Mouse (Mus musculus) kidney, embryonic 15.5 days (tissue): Measurements from ENCODE around the gene Dagla. TPM values are rescaled to one million over a fixed set of nuclear protein-coding genes. Genes with fewer than 3 reads are reported as not detected.

Experiments
- ATAC-seq: fragments of 200-750 bp; cut with Nextera tagmentation; replicated peaks from 2 replicates; pipeline ENCODE4 v1.8.0; 2017; ENCODE audit warnings: moderate TSS enrichment; ENCODE audit not compliant: low FRiP score
- H3K27ac ChIP-seq: fragments of 300-500 bp; sonication (generic); 2 replicates; pipeline ENCODE4 v1.5.1; 2015; ENCODE audit warnings: mild to moderate bottlenecking, inconsistent platforms
- H3K27me3 ChIP-seq: fragments of 300-500 bp; sonication (generic); 2 replicates; pipeline ENCODE4 v1.6.1; 2015; ENCODE audit warnings: inconsistent platforms
- H3K36me3 ChIP-seq: fragments of 300-500 bp; sonication (generic); 2 replicates; pipeline ENCODE4 v1.6.1; 2015; ENCODE audit warnings: inconsistent platforms
- H3K4me1 ChIP-seq: fragments of 300-500 bp; sonication (generic); 2 replicates; pipeline ENCODE4 v1.6.1; 2015; ENCODE audit warnings: inconsistent platforms
- H3K4me2 ChIP-seq: fragments of 300-500 bp; sonication (generic); 2 replicates; pipeline ENCODE4 v1.6.1; 2015; ENCODE audit warnings: moderate library complexity, mild to moderate bottlenecking, inconsistent platforms
- H3K4me3 ChIP-seq: fragments of 300-500 bp; sonication (generic); replicated peaks from 2 replicates; pipeline ENCODE4 v1.5.1; 2015; ENCODE audit warnings: mild to moderate bottlenecking, inconsistent platforms
- H3K9ac ChIP-seq: fragments of 300-500 bp; sonication (generic); 2 replicates; pipeline ENCODE4 v1.6.1; 2015; ENCODE audit warnings: mild to moderate bottlenecking, inconsistent platforms
- H3K9me3 ChIP-seq: fragments of 300-500 bp; sonication (generic); replicated peaks from 2 replicates; pipeline ENCODE4 v1.6.1; 2016; ENCODE audit warnings: inconsistent platforms
- WGBS: fragments of 180-500 bp; shearing (Covaris S2); methylation state at CpG from one replicate; pipeline ENCODE4 v1.1.7; 2015; ENCODE audit warnings: mixed read lengths; 5-methylcytosine and 5-hydroxymethylcytosine counted together
- polyA plus RNA-seq: library from polyadenylated mRNA; unstranded; fragments of >200 nt; fragmentation: Nextera tagmentation; extraction: Ambion mirVana; gene quantifications from 2 replicates; pipeline ENCODE4 v1.2.1, GENCODE M21; 2015

Dagla gene
- polyA plus RNA-seq, 1 experiment from 2014 or later = 3.7 TPM

GRCm38 (mm10) chr19:10307351-10307750 lies 2.7 kb upstream of the Dagla start:
- Histone ChIP-seq H3K4me1 (peaks cover 38% of the 10 kb centered on the region), H3K36me3 (no peaks in the 10 kb centered on the region), H3K9ac (no peak overlapping the region), H3K27ac (no peak overlapping the region), H3K27me3 (peaks cover 9% of the 10 kb centered on the region), H3K9me3 (no peaks in the 10 kb centered on the region), H3K4me3 (no peak overlapping the region), H3K4me2 (no peak overlapping the region)
- 80% methylated on average over 5 of the region's 5 CpGs for WGBS
- ATAC-seq = no peak

DNA sequence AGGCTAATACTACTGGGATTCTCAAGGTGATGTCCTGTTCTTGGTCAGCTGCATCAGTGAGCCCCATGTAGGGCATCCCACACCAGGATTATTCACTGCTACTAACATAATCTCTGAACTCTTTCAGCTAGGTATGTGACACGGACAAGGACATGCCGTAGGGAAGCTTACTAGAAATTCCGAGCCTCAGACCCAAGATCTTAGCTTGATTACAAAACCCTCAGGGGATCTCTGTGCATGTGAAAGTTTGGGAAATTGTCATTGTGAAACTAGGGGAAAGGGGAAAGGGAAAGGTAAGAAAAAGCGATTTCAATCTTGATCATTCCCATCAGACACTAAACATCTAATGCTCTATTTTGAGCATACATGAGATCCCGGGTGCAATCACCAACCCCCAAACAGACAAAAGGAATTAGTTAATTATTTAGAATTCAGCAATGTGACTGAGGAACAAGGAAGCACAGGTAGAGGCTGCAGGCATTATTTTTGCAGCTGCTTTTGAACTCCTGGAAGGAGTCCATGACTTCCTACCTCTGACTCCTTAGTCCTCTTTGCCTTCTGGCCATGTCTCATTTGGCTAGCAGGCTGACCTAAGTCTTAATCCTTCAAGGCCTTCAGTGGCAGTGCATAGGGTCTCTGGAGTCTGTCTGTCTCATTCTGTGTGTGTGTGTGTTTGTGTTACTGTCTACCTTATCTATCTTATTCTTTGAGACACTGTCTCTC lies 2.0 kb upstream of the Dagla start:
- no peak overlapping the region for H3K27ac ChIP-seq
- no peaks in the 10 kb centered on the region for H3K9me3 ChIP-seq
- 89% methylated on average over 5 of the region's 5 CpGs for WGBS
- no peak for ATAC-seq
- peaks cover 45% of the 10 kb centered on the region for H3K4me1 ChIP-seq
- H3K4me2 ChIP-seq = no peak overlapping the region
- peaks cover 9% of the 10 kb centered on the region for H3K27me3 ChIP-seq
- H3K9ac ChIP-seq = no peak overlapping the region
- H3K4me3 ChIP-seq = no peak overlapping the region
- H3K36me3 ChIP-seq = no peaks in the 10 kb centered on the region

DNA sequence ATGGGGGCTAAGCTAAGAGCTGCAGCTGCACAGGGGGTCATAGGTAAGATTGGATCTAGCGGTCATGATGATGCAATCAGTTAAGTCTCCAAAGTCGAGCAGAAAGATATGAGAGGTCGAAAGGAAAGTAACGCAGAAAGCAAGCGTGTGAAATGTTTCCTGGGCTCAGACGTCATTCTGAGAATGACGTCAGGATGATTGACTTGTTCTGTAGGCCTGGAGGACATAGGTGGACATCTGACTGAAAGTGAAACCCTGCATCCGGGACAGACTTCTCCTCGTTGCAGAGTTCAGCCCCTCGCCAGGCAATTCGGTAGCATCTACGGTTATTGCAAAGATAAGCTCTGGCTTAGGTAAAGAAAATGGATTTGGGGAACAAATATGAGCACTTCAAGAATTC lies 963 bp upstream of the Dagla start:
- H3K27ac ChIP-seq = no peak overlapping the region
- peaks cover 56% of the 10 kb centered on the region for H3K4me1 ChIP-seq
- peaks cover 9% of the 10 kb centered on the region for H3K27me3 ChIP-seq
- H3K4me2 ChIP-seq = no peak overlapping the region
- H3K9me3 ChIP-seq = no peaks in the 10 kb centered on the region
- WGBS = 74% methylated on average over 12 of the region's 12 CpGs
- H3K9ac ChIP-seq = no peak overlapping the region
- no peak overlapping the region for H3K4me3 ChIP-seq
- no peak for ATAC-seq
- H3K36me3 ChIP-seq = no peaks in the 10 kb centered on the region

- WGBS = 7% methylated on average over 37 of the region's 37 CpGs
- H3K36me3 ChIP-seq = no peaks in the 10 kb centered on the region
- peak; percentile 40 for ATAC-seq
- no peaks in the 10 kb centered on the region for H3K9me3 ChIP-seq
- H3K4me2 ChIP-seq = peak overlapping the region; percentile 98
- H3K27me3 ChIP-seq = peaks cover 9% of the 10 kb centered on the region
- no peak overlapping the region for H3K27ac ChIP-seq
- peaks cover 57% of the 10 kb centered on the region for H3K4me1 ChIP-seq
- H3K9ac ChIP-seq = peak overlapping the region; percentile 76
- peak overlapping the region; percentile 80 for H3K4me3 ChIP-seq
These were observed 282 bp downstream of the Dagla start for GRCm38 (mm10) chr19:10304395-10304794.

DNA sequence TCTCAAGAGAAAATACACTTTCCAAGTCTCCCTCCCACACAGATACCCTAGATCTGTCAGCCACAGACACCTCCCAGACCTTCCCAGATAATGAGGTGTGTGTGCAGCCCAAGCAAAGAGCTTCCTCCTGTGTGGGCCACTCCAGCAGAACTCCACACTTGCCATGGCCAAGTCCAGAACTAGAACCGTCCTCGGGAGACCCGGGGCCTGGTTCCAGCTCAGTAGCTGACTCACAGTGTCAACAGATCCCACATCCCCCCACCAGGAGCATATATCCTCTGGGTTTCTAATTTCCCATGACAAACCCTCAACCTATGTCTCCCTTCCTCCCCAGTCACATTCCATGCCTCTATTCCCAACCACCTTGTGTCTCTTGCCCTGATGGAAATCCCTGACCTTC lies 1.8 kb downstream of the Dagla start:
- Histone ChIP-seq H3K4me1 (peaks cover 63% of the 10 kb centered on the region), H3K9ac (no peak overlapping the region), H3K9me3 (no peaks in the 10 kb centered on the region), H3K27ac (no peak overlapping the region), H3K27me3 (peaks cover 9% of the 10 kb centered on the region), H3K36me3 (no peaks in the 10 kb centered on the region), H3K4me2 (no peak overlapping the region), H3K4me3 (no peak overlapping the region)
- ATAC-seq = no peak
- 41% methylated on average over 3 of the region's 3 CpGs for whole genome bisulfite sequencing

DNA sequence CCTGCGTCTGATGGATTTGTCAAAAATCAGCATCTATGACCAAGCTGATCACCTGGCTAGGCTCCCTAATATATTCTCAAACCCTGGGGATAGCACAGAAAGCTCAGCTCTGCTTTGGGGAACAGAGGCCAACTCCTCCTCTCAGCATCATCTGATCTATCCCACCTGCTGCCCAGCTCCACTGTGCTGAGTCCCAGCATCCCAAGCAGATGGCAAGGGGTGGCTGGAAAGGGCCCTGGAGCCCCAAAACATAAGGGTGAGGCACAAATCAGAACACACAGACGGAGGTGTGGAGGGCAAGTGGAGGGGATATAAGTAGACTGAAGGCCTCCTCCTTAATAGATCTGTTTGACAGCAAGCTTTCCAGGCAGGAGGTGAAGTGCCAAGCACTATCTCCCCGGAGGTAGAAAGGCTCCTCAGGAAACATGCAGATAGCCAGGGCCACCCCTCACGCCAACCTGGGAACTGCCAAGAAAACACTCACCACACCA lies 2.8 kb downstream of the Dagla start:
- ATAC-seq = no peak
- no peak overlapping the region for H3K4me3 ChIP-seq
- H3K9ac ChIP-seq = no peak overlapping the region
- H3K4me1 ChIP-seq = peaks cover 67% of the 10 kb centered on the region
- no peaks in the 10 kb centered on the region for H3K36me3 ChIP-seq
- WGBS = 66% methylated on average over 4 of the region's 4 CpGs
- H3K27ac ChIP-seq = no peak overlapping the region
- peaks cover 9% of the 10 kb centered on the region for H3K27me3 ChIP-seq
- no peaks in the 10 kb centered on the region for H3K9me3 ChIP-seq
- H3K4me2 ChIP-seq = no peak overlapping the region

DNA sequence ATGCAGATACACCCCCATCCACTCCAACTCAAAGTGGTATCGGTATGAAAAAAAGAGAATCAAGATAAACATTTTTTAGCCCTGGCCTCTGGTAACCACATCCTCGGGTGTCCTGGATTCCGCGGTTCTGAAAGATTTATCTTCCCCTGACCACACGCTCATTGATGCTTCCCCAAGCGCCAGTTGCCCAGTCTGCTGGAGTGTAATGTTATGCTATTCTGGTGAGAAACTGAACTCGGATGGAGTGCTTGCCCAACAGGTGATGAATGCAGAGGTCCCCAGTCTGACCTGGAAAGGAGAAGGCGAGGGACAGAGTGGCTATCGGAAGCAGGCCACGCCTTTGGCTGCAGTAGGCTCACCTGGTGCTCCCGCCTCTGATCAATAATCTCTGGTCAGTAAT lies 3.4 kb downstream of the Dagla start:
- no peaks in the 10 kb centered on the region for H3K36me3 ChIP-seq
- no peaks in the 10 kb centered on the region for H3K9me3 ChIP-seq
- H3K4me1 ChIP-seq = peaks cover 73% of the 10 kb centered on the region
- no peak overlapping the region for H3K4me3 ChIP-seq
- no peak for ATAC-seq
- WGBS = 44% methylated on average over 11 of the region's 11 CpGs
- no peak overlapping the region for H3K4me2 ChIP-seq
- H3K27ac ChIP-seq = no peak overlapping the region
- peaks cover 6% of the 10 kb centered on the region for H3K27me3 ChIP-seq
- no peak overlapping the region for H3K9ac ChIP-seq

- Histone ChIP-seq H3K9me3 (no peaks in the 10 kb centered on the region), H3K9ac (no peak overlapping the region), H3K4me1 (peaks cover 78% of the 10 kb centered on the region), H3K27ac (no peak overlapping the region), H3K4me2 (no peak overlapping the region), H3K36me3 (no peaks in the 10 kb centered on the region), H3K4me3 (no peak overlapping the region), H3K27me3 (peaks cover 4% of the 10 kb centered on the region)
- no peak for ATAC-seq
- 77% methylated on average over 4 of the region's 4 CpGs for WGBS
These were observed 3.9 kb downstream of the Dagla start for GRCm38 (mm10) chr19:10300809-10301208.

GRCm38 (mm10) chr19:10298268-10298667 lies 6.4 kb downstream of the Dagla start:
- H3K9me3 ChIP-seq = no peaks in the 10 kb centered on the region
- H3K4me2 ChIP-seq = no peak overlapping the region
- H3K36me3 ChIP-seq = no peaks in the 10 kb centered on the region
- H3K27me3 ChIP-seq = no peaks in the 10 kb centered on the region
- H3K4me3 ChIP-seq = no peak overlapping the region
- H3K4me1 ChIP-seq = peaks cover 79% of the 10 kb centered on the region
- H3K27ac ChIP-seq = peak overlapping the region; percentile 87; the same call in 1 of the 2 replicates
- no peak for ATAC-seq
- WGBS = 48% methylated on average over 4 of the region's 4 CpGs
- no peak overlapping the region for H3K9ac ChIP-seq

DNA sequence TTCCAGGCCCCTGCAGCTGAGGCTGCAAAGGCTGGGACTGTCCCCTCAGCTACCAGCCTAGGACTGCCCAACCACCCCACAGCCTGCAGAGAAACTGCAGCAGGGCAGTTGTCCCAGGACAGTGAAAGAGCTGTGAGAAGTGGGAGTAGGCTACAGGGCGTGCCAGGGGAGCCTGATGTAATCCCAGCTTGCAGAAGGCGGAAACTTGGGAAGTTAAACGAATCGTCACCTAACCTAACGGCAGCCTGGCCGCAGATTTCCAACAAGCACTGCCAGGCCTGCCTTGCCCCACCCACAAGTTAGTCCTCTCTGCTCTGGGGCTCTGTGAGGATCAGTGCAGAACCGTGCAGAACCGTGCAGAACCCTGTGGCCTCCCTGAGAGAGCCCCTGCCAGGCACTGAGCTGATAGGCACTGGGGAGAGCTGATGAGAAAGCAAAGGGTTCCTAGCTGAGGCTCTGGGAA lies 7.6 kb downstream of the Dagla start:
- WGBS = 18% methylated on average over 8 of the region's 8 CpGs
- Histone ChIP-seq H3K4me1 (peaks cover 74% of the 10 kb centered on the region), H3K27ac (peak overlapping the region; percentile 87), H3K4me2 (peak overlapping the region; percentile 20), H3K9ac (peak overlapping the region; percentile 23; the same call in 1 of the 2 replicates), H3K9me3 (no peaks in the 10 kb centered on the region), H3K27me3 (no peaks in the 10 kb centered on the region), H3K4me3 (no peak overlapping the region), H3K36me3 (no peaks in the 10 kb centered on the region)
- ATAC-seq = peak; percentile 61

- no peaks in the 10 kb centered on the region for H3K36me3 ChIP-seq
- no peaks in the 10 kb centered on the region for H3K9me3 ChIP-seq
- H3K4me1 ChIP-seq = peaks cover 74% of the 10 kb centered on the region
- 0 out of 2 replicates have a peak, but pooled peaks have one; percentile 22 for ATAC-seq
- WGBS = 23% methylated on average over 5 of the region's 5 CpGs
- no peak overlapping the region for H3K4me2 ChIP-seq
- H3K9ac ChIP-seq = no peak overlapping the region
- no peak overlapping the region for H3K4me3 ChIP-seq
- peak overlapping the region; percentile 87 for H3K27ac ChIP-seq
- H3K27me3 ChIP-seq = no peaks in the 10 kb centered on the region
These were observed 8.4 kb downstream of the Dagla start for GRCm38 (mm10) chr19:10296306-10296705.

DNA sequence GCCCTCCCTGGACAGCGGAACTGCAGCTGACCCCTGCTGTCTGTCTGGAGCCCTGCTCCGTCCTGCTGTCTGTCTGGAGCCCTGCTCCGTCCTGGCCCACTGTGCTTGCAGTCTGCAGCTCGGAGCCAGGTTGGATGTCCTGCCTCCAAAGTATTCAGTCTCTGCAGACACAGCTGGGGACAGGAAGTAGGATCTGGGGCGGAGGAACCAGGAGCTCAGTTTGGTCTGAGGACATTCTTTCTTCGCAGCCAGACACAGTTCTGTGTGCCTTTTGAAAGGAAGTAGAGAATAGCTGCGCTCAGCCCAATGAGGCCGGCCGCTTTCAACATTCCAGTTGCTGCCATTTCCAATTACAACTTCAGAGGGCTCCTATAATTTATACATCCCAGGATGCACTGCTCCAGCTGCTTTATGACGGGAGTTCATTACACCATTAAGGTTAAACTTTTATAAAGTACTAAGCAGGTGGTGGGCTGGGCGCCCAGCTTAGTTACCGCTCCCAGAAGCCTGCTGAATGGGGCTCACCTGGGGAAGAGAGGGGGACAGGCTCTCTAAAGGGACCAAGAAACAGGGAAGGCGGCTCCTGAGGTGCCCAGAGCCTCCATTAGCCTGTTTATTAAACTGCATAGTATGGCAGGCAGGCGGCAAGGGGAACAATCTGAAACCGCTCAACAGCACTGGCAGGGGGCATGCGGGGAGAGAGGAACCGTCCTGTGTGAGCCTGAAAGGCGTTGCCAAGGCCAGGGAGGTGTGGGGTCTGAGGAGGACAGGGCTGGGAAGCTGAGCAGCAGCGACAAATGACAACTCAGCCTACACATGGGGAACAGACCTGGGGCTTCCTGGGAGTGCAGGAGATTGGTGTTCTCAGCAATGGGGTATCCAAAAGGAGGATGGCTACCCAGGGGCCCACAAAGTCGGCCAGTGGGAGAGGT lies 9.8 kb downstream of the Dagla start:
- 0 out of 2 replicates have a peak, but pooled peaks have one; percentile 11 for ATAC-seq
- Histone ChIP-seq H3K4me2 (peak overlapping the region; percentile 34), H3K27ac (peak overlapping the region; percentile 87), H3K9ac (no peak overlapping the region), H3K9me3 (no peaks in the 10 kb centered on the region), H3K4me1 (peaks cover 80% of the 10 kb centered on the region), H3K27me3 (no peaks in the 10 kb centered on the region), H3K36me3 (no peaks in the 10 kb centered on the region), H3K4me3 (no peak overlapping the region)
- 44% methylated on average over 20 of the region's 20 CpGs for WGBS
